Mouse (Mus musculus) mesoderm, embryonic 11.5 days (tissue): Measurements from ENCODE around the gene Olfr704.
"Not testable (repeated sequence)": the region's sequence is repeated elsewhere in the genome, so short reads cannot be mapped to it uniquely, and the experiment has no call there.

ENCODE experiments used
- DNase-seq: peaks from one replicate; pipeline ENCODE4 v3.0.0-alpha.2; 2012; ENCODE audit warnings: low read depth, low spot score

The Olfr704 gene

GRCm38 (mm10) chr7:106862885-106863284 lies at the start of gene Olfr704:
TSS of gene Olfr704 (plus strand) at chr7:106863185.
- DNase-seq = no peak

DNA sequence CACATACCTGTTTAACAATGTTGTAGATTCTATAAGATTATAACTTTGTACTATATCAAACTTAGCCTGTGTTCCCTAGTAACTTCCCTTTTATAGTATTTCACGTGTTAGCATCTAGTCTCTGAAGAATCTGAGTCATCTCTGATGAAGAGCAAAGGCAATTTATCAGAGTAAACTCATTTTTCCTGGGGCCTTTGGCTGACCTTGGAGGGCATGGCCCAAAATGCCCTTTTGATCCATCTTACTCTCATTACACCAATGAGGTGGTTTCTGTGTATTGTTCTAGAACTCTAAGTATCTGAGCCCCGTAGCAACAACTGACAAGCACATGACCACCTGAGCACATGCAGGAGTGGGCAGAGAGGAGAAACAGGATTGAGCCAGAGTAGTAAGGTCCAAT lies 49.2 kb upstream of the Olfr704 start, which contains the start of gene Olfr701:
Olfr701 (plus strand) TSS at position 301 of the 400 bp plus-strand sequence.
- DNase-seq = no peak

GRCm38 (mm10) chr7:106815775-106816174 lies 47.2 kb upstream of the Olfr704 start:
- DNase-seq = no peak

GRCm38 (mm10) chr7:106818414-106818813 lies 44.6 kb upstream of the Olfr704 start:
- no peak for DNase-seq

- no peak for DNase-seq
Measured at GRCm38 (mm10) chr7:106833793-106834192, 29.2 kb upstream of the Olfr704 start, which contains the start of gene Olfr702. TSS of gene Olfr702 (minus strand) at chr7:106833893.

DNA sequence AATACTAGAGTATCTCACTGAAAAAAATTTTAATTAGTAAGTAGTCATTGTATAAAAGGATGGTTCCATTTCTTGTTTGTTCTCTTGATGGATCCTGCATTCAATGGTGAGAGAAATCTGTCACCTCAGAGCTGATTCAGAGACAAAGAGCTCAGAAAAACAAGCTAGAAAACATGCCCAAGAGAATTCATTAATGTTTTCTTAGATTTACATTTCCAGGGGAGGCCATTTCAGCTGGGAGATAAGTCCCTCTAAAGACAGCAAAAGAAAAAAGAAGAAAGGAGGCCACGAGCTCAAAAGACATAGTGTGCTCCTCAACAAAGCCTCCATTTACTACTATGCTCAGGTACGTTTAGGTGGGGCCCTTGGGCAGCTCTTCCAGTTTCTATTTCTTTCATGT lies 19.9 kb upstream of the Olfr704 start, which contains the start of gene Olfr703:
Olfr703 (plus strand) TSS at position 301 of the 400 bp plus-strand sequence.
- DNase-seq = no peak

DNA sequence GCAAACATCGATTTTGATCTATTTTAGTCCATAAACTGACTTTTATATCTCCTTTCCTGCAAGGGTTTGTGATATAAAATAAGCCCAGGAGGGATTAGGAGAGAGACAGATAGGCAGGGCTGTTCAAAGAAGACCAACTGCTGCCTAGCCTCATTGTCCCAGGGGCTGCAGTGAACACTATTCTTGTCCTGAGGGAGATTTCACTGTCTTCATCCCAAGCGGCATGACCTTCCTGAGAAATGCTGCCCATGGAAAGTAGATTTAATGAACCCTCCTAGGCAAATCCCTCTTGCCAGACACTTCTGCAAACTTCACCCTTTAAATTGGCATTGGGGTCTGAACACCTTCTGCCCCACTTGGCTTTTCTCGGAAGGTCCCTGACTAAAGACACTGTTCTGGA lies 13.8 kb downstream of the Olfr704 start, which contains the start of gene Olfr705:
Olfr705 (minus strand) TSS at position 101 of the 400 bp plus-strand sequence.
- DNase-seq = no peak

DNA sequence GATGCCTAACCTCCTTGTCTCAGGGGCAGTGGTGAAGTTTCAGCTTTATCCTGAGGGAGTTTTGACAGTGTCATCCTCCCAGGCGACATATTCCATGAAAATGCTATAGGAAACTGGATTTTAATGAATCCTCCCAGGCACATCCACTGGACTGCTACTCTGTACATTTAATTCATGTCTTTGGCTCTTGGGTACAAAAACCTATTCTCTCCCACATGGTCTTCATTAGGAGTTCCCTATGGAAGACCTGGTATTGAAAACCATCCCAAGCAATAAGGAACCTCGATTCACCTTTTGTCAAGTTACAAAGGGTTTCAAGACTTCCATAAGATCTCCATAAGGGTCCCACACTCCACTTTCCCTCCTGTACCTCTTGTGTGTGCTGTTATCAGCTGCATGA lies 25.1 kb downstream of the Olfr704 start, which contains the start of gene Olfr706:
Olfr706 (minus strand) TSS at position 101 of the 400 bp plus-strand sequence.
- DNase-seq = no peak

- DNase-seq = not testable (repeated sequence)
Measured at GRCm38 (mm10) chr7:106901141-106901540, 38.2 kb downstream of the Olfr704 start, which contains the start of gene Olfr707. TSS of gene Olfr707 (minus strand) at chr7:106901241.

DNA sequence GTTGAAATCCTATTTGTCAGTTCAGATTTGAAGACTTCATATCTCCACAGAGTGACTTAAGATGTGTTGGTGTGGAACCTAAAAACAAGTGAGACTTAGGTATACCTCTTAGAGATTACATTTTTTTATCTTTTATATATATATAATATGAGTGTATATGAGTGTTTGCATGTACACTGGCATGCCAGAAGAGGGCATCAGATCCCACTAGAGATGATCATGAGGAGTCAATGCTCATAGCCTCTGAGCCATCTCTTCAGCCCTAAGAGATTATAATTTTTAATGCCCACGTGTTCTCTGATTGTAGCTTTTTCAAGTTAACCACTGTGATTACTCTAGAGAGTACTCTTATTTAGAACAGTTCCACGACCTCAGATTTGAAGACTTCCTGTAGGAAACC lies 44.7 kb downstream of the Olfr704 start, which contains the start of gene Olfr1532-ps1:
Olfr1532-ps1 (plus strand) TSS at position 326 of the 400 bp plus-strand sequence.
- DNase-seq = no peak
